Mouse (Mus musculus) erythroid progenitor cell, adult 5-6 weeks (primary cell): ENCODE measurements around the gene Cited2. TPM values are rescaled to one million over a fixed set of nuclear protein-coding genes. Genes with fewer than 3 reads are reported as not detected.

ENCODE experiments used
- ATAC-seq: replicated peaks from 2 replicates; pipeline ENCODE4 v1.8.0; 2016; ENCODE audit warnings: moderate number of reproducible peaks, mild to moderate bottlenecking, moderate TSS enrichment, inconsistent platforms; ENCODE audit not compliant: poor library complexity, low FRiP score, severe bottlenecking
- total RNA-seq, 2 experiments: library from RNA; stranded (forward) in 1 of 2; stranded (reverse) in 1 of 2; fragments of 150-400 nt in 1 of 2; fragments of 186-747, 209-891 nt in 1 of 2; gene quantifications; 2 replicates each; pipeline versions ENCODE4 v1.2.3 to v1.2.4; 2015 to 2017; ENCODE audit warnings: low replicate concordance in 2 of 2

Cited2 gene
- total RNA-seq (2015; ENCODE audit: low replicate concordance) (32.4 and 38.6 TPM in 2 replicates), total RNA-seq (2017; ENCODE audit: low replicate concordance) (9.8 and 40.0 TPM in 2 replicates)

DNA sequence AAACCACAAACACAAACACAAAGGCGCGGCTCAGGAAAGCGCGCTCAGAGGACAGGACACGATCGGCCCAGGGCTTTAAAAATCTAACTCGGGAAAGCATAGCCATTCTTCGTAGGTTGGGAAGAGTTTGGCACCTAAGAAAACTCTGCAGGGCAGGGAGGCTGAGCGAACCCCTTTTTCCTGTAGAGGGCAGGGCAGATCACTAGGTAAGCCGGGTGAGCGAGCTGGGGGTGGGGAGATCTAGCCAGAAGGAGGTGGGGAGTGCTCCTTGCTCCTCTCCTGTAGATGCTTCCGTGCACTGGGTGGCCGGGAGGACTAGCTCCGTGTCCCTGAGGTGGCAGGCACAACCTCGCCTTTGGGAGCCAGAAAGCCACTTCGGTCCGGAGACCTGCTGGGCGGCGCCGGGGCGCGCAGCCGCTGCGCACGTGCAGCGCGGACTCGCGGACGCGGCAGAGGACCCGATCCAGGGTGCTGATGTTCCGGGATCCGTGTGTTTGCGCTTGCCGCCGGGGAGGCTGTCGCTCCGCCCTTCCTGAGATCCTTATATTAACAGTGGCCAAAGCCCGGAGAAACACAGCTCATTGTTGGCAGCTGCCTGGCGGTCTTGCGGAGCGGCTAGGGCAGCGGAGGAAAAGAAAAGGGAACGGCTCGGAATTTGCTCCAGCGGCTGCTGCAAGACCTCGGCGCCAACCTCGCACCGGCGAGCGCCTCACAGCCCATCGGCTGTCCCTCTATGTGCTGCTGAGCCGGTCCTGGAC lies at the start of gene Cited2:
Gene Cited2 (plus strand): TSS at position 566 of the 758 bp plus-strand sequence.
- ATAC-seq: peak; percentile 81

DNA sequence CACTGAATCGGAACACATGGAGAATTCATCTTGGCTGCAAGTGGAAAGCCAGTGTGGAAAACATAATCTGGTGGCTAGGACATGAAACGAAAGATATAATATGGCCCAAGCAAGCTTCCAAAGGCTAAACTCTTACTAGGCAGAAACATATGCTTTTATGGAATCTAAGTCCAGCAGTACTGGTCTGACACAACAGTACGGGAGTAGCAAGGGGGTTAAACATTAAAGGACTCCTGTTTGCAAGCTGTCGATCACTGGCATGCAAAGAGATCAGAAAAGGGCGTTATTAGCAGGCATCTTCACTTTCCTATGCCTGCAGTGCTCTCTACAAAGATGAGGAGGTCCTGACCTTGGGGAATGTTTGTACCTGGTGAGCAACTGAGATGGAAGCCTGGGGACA lies 48.6 kb upstream of the Cited2 start:
- ATAC-seq: no peak

DNA sequence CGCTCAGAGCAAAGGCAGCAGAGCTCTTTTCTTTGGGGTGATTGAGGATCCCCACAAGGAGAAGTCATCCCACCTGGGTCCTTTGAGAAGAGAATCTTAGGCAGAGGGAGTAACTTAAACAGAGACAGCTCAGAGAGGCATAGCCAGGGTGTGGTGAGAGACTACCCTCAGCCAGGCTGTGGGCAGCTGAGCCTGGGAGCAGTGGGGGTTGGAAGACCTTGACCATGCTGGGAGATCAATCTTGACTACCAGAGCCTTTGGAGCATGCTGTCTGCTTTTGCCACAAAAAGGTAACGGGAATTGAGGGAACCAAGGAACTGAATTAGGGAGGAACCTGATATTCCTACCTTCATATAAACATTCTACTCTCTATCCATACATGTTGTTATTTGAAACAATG lies 48.1 kb upstream of the Cited2 start:
- no peak for ATAC-seq

DNA sequence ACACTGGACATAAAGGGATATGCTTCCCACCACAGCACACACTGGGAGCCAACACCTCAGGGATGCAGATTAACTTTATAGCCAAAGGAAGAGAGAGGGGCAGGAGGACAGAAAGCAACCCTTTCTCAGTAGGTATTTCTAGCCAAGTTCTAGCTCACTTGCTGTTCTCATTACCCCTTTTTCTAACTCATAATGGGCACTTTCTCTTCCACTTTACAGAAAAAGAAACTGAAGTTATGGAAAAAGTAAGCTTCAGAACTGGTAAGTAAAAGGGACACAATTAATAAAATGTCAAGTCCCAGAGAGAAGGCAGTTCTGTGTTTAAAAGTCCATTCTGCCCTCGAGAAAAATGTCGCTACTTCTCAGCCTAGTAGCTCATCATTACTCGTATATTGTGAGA lies 46.6 kb upstream of the Cited2 start:
- ATAC-seq: no peak

DNA sequence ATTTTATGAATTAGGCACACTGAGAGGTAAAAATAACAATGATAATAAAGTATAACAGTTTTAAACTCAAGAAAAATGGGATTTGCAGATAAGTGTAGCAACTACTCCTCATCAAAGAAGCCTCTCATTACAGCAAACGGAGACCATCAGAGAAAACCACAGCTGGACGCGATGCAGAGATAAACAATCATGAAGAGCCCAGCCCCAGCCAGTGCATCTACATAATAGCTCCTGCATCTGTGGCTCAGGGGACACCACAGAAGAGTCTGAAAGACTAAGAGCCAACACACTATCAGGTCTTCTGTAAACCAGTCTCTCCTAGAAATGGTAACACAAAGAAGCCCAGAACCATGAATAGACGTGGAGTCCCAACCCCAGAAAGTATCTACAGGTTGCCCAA lies 45.7 kb upstream of the Cited2 start:
- ATAC-seq: no peak

DNA sequence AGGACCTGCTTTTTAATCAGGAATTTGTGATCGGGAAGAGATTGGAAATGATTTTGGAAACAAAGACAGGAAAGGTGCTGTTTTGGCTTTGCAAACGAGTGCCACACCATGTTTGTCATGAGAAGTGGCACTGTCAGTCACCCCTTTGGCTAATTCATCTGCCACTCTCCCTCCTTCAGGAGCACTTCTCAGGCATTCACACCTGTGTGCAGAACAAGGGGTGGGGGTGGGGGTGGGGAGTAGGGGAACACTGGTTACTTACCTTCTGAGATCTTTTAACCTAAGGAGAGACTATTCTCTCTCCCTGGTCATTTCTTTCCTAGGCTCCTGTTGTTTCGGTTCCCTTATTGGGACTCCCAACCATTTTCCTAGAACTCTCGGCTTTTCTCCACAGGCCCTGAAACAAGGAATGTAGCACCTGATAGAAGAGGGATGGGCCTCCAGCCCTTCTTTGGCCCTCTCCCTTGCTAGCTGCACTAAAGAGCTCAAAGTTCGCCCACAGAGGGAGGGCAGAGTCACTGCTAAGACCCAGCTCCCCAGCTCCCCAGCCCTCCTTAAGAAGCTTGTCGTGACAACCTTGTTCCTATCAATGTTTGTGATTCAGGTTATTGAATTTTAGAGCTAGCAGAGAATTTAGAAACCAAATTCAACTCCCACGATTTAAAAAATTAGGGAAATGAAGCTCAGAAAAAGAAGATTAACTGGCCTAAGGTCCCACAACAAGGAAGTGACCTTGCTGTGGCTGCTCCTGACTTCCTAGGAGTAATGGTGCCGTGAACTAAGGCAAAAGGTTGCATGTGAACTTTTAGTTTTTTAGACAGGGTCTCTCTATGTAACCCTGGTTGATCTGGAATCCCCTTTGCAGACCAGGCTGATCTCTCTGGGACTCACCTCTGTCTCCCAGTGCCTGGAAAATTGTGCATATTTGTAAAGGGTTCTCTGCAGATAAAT lies 42.3 kb upstream of the Cited2 start:
- no peak for ATAC-seq

DNA sequence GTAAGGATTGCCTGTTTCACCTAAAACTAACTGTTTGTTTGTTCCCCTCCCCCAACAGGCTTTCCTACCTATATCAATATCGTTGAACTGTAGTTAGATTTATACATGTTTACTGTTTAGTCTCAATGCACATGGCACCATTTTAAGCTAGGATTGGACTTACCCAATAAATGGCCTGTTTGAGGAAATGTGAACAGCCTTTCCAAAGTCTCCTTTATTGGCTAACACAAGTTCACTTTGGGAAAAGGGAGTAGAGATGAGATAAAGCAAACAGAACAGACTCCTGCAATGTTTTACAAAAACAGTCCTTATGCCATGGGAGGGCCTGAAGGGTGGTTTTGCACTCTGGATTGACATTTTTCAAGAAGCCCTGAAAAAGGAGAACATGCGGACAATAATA lies 41.6 kb upstream of the Cited2 start:
- ATAC-seq: no peak

DNA sequence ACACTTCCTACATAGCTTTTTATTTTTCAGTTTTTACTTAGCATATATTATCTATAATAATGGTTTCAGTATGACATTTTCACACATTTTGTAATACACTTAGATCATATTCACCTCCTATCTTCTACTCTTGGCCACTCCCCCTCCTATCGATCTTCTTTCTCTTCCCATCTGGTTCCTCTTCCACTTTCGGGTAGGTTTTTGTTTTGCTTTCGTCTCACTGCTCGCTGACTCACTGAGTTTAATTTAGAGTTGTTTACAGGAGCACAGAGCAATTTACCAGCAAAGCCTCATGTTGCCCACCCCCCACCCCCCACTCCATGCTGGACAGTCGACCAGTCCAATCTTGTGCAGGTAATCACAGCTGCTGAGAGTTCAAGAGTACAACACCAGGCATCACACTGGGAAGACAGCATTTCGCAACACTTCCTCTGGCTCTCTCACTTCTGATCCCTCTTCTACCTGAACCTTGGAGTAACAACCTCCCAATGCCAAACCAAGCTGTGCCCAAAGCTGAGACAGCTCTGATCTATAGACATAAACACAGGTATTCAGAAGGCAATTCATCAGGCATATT lies 39.1 kb upstream of the Cited2 start:
- ATAC-seq: no peak

DNA sequence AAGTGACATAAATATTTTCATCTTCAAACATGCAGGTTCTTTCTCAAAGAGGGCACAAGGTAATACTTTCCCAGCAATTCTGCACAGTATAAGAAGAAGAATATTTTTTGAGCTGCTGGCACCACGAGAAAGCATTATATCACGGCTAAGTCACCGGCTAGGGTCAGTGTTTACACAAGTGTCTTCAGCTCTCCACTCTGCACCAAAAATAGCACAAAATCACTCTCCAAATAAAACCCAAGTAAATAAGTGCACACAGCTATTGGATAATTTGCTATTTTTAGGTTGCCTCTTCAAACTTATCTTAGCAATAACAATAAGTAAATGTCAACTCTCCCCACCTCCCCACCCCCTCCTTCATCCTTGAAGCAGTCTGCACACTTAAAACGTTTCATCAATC lies 33.2 kb upstream of the Cited2 start:
- no peak for ATAC-seq

DNA sequence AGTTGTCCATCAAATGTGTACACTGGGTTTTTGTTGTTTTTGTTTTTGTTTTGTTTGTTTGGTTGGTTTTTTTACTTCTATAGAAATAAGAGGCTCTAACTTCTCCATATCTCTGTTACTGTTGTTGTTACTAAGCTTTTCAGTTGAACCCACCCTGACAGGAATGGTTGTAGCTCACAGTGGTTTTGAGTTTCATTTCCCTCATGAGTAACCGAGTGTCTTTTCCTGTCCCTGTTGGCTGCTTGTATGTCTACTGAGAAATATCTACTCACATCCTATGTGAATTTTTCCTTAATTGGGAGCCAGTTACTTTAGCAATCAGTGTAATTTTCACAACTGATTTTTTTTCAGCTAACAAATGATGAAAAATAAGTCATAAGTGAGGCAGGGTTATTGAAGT lies 31.3 kb upstream of the Cited2 start:
- no peak for ATAC-seq

DNA sequence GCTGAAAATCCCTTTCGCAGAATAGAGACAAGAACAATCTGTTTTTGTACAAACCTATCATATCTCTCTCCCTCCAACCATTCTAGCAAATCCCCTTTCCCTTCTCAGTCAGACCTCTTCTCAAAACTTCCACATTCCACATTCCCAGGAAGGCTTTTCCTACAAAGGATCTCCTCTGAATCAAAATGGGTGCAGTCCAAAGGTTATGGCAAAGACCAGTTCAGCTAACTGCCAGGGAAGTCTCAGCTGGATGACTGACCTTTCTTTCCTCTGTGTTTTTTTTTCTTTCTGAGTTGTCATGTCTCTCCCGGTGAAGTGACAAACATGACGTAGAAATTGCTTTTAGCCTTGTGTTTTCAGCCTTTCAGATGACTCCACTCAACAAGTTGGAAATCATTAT lies 27.2 kb upstream of the Cited2 start:
- ATAC-seq: no peak

DNA sequence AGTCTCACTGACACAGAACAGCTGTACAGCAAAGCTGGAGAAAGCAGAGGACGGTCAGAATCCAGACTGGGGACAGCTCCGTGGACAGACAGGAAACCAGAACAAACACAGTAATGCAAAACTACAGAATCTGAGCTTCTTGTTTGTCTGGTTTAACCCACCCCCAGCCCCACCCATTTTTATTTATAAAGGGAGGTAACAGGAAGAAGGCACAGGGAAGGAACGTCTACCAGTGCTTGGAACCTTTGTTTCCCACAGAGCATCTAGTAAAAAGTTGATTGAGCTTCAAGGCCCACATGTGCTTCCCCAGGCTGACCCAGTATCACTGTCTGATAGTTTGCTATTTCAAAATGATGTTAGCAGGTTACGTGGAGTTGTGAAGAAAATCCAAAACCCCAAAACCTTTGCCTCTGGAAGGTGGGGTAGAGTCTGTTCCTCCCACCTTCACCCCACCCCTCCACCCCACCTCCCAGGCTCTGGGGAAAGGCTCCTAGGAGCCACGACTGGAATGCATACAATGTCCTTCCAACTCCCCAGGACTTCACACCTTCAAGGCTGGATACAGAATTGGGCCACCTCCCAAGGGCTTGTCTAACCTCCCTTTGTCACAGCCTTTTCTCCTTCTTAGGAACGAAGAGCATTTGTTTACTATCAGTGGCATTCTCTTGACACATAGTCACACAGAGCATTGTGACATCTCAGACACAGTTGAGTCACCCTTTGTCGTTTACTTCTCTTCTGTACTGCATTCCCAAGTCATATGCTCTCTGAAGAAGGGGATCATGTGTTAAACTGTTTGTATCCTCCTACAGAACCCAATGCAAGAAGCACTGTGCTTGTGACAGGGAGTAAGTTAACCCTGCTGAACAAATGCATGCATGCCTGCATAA lies 25.4 kb upstream of the Cited2 start:
- ATAC-seq: no peak

DNA sequence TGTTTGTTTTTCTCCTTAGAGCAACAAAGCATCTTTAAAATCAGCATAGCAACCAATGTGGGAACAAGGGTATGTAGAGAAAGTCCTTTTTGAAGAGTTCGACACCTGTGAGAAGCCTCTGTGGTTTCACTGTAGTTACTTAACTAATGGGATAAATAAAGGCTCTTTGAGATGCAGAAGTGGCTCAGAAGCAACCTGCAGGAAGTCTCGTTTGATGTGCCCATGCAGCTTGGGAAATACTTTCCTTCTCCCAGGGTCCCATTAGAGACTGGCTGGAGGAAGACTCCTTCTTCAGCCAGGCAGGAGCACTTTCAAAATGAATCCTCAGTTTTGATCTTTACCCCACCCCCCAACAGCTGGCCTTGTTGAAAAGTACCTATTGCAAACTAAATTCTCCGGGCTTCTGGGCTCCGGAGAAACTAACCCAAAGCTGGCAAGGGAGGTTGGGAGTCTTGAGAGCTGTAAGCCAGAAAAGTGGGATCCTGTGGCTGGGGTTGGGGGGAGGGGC lies 17.5 kb upstream of the Cited2 start:
- no peak for ATAC-seq

DNA sequence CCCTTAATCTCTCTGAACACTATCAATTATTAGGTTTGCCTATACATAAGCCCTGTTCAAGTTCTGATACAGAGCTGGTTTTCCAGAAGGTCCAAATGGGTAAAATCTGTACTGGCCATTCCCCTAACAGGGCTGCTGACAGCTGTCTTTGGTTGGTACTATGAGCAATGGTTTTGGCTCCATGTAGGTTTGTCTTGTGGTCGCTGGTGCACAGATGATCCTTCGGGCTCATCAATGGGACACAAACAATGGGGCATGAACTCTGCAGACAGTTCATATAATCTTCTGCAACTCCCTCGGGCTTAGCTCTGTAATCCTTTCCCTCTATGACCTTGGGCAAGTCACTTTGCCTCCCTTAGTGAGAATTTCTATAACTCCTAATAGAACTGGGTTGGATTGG lies 12.3 kb upstream of the Cited2 start:
- no peak for ATAC-seq

DNA sequence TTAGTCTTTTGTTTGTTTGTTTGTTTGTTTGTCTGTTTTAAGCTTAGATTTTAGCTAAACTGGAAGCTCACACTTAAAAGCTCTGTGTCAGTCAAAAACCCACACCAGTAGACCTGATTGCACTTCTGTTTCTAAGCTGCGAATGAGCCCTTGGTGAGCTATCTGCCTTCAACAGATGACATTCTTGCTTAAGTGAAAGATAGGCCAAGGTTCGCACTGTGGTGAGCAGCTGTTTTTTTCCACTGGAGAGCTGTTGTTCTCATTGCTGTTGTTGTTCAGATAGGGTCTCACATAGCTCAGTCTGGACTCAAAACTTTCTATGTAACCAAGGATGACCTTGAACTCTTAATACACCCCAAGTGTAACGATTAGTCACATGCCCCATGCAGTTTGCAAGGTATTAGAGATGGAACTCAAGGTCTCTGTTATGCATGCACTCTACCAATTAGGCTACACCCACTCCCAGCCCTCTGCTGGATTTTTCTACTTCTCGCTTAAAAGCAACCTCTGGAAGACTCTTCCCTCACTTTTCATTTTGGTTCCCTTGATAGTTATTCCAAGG lies 3.9 kb upstream of the Cited2 start:
- ATAC-seq: no peak

DNA sequence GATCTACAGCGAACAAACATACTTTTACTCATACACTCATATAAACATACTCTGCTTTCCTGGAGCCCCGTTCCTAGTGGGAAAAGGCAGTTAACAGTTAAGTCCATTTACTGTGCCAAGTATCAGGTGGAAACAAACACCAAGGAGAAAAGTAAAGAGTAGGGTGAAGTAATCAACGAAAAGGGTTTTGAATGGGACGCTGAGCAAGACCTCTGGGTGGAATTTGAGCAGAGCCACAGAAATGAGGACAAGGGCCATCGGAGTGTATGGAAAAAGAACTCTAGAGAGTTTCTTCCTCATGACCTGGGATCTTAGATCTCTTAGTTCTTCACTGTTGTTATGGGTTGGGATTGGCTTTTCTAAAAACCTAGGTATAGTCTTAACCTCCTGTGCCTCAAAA lies 3.4 kb upstream of the Cited2 start:
- ATAC-seq: no peak

DNA sequence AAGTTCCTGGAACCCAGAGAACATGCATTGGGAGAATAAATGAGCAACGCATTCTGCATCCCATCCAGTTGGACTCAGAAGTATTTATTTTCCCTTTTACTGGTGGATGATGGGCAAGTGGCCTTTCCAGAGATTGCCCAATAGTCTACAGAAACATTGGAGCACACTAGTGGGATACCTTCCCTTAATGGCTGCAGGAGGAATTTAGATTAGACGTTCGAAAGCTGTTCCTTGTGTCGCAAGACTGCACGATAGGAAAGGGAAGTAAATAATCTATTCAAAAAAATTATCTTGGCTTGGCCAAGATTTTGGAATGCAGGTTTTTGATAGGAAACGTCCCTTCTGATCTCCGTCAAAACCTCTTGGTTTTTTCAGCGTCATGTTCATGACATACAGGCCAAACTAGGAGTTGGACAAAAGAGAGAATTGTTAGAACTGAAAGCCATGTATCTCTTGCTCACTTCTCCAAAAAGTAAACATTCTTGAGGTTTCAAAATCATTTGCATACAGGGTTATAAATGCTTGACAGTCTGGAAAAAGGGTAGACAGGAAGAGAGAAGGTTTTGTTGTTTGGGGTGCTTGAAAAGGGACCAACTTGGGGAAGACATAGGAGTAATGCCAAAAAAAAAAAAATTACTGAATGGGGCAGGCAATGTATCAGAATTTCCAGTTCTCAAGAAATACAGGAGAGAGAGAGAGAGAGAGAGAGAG lies 2.0 kb upstream of the Cited2 start:
- no peak for ATAC-seq

DNA sequence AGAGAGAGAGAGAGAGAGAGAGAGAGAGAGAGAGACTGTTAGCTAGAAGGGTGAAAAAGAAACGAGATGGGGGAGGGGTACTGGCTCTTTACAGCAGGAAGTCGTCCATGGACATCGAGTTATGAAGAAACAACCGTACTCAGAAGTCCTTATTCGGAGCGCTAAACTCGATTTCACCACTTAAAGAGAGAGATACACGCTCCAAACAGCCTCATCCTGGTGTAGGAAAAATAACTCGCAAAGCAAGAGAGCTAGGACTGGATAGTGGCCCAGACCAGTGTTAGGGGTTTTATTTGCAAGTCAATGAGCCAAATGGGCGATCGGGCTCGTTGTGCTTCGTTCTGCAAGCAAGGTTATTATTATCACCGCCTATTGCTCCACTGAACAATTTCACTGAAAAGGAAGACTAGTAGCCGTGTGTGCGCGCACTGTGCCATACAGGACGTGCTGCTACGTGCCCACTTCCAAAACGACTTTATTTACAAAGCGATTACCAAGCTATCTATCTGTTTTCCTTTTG lies 1.4 kb upstream of the Cited2 start:
- ATAC-seq: no peak
